ENCODE assay signal across 8 mouse cellular contexts in the genomic region with DNA sequence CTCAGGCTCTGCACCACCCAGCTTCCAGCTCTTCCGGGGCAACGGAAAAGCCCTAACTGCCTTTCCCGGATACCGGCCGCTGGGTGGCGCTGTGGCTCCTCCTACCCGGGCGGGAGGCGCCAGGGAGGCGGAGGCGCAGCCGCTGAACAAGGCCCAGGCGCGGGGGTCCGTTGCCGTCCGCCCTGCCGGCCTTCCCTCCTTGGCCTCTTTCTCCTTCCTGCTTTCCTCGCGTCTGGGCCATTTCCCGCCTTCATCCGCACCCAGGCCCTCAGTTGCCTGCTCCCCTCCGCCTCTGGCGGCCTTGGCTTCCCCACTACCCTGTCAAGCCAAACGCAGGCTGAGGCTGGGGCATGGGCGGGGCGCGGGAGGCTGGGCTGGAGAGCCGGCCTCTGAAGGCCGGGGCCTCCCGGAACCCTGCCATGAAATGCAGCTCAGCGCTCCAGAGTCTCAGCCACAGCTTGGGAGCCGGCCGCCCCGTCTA. TPM values are rescaled to one million over a fixed set of nuclear protein-coding genes. Genes with fewer than 3 reads are reported as not detected.
A peak's percentile ranks its signal among the peaks of the same experiment; 100 is the strongest.
DNase-seq lines count a peak whose midpoint lies in the region; TF ChIP-seq lines count a peak whose summit lies in the region.

No protein-coding gene starts in this region.

- intact Hi-C loops in left cerebral cortex, postnatal 4 days (cut with DNase I): no loop called here

- H3K4me1 ChIP-seq in small intestine, adult 2 months (ENCODE audit: control insufficient read depth, insufficient read depth, insufficient read length, low read length): no peaks in the 10 kb centered on the region

- TF ChIP-seq POLR2A in small intestine, adult 2 months (IDR thresholded peaks at IDR 0.05; ENCODE audit: low read depth, low read length): no peak

- H3K27me3 ChIP-seq in small intestine, adult 2 months (ENCODE audit: control insufficient read depth, insufficient read depth, low read length): no peaks in the 10 kb centered on the region

- peak; percentile 80 to 90 for DNase-seq in adrenal gland, adult (ENCODE audit: inconsistent age in 2 of 2, low spot score in 1 of 2)
- peak; percentile 31 to 68 for DNase-seq in cerebellum, postnatal 4 days (ENCODE audit: low spot score in 2 of 2)
- peak; percentile 78 for DNase-seq in gastrocnemius, postnatal 25 days
- peak; percentile 2 for DNase-seq in induced T-regulatory cell, adult 2 months (ENCODE audit: low read depth)
- peak; percentile 78 for DNase-seq in left cerebral cortex, postnatal 4 days
- peak; percentile 71 for DNase-seq in mesoderm, embryonic 11.5 days (ENCODE audit: low read depth, low spot score)
- DNase-seq in T-cell, adult 2 months (ENCODE audit: low spot score): no peak

- H3K36me3 ChIP-seq in small intestine, adult 2 months (ENCODE audit: control insufficient read depth, insufficient read depth, low read length): no peaks in the 10 kb centered on the region

- H3K27ac ChIP-seq in small intestine, adult 2 months (ENCODE audit: insufficient read depth, low read depth, low read length): no peak overlapping the region

- peak overlapping the region; percentile 62 for H3K4me3 ChIP-seq in small intestine, adult 2 months (ENCODE audit: low read depth, low read length)

- 12% methylated on average over 33 of the region's 35 CpGs for WGBS in small intestine, adult 2 months

- peak; percentile 19; the same call in 1 of the 2 replicates for TF ChIP-seq CTCF in small intestine, adult 2 months (IDR thresholded peaks at IDR 0.05; ENCODE audit: extremely low read depth, insufficient read length, insufficient replicate concordance, low read depth, low read length)

RNA-seq across cellular contexts. Expression of a gene that starts 32.5 kb away (rescaled TPM):
- under 1 TPM; 0.18 to 0.27 TPM for total RNA-seq in gastrocnemius, postnatal 25 days (2021)
- 10 to 100 TPM; 13.0 to 13.9 TPM for total RNA-seq in left cerebral cortex, postnatal 4 days (2021)
- 0.05 and 0.09 TPM in 2 replicates for polyA plus RNA-seq in small intestine, adult 2 months (2012; rRNA removed)

Comparison
In these comparisons a context has a peak if more than half of its experiments do, and no peak if none do; other contexts are left out.
1. RNA of a gene that starts 32.5 kb away (total RNA-seq): 13.0 to 13.9 TPM in left cerebral cortex, postnatal 4 days; 0.18 to 0.27 TPM in gastrocnemius, postnatal 25 days; every median in the first group is over 10 times any median in the second.